Mouse (Mus musculus): ENCODE results near the gene Brsk1. TPM values are rescaled to one million over a fixed set of nuclear protein-coding genes. Genes with fewer than 3 reads are reported as not detected.
A peak's percentile ranks its signal among the peaks of the same experiment; 100 is the strongest.

The Brsk1 gene
- total RNA-seq (2021): 100 to 1,000 TPM; 330 to 348 TPM

DNA sequence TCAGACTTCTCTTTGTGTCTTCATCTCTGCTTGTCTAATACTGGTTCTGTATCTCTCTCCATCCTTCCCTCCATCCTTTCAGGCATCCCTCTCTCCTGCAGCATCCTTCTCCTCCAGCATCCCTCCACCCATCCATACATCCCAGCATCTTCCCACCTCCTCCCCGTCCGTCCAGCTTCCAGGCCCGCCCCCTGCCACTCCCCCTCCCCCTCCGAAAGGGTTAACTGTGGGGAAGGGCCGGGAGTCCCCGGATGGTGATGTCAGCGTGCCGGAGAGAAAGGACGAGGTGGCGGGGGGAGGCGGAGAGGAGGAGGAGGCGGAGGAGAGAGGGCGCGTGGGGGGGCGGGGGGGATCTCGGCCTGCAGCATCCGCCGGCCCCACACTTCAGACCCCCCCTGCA lies at the start of gene Brsk1:
Gene Brsk1, plus strand, starts transcription at position 218 of the 400 bp plus-strand sequence.
- DNase-seq (ENCODE audit: extremely low spot score in 1 of 2, low spot score in 1 of 2): peak; percentile 72 to 85

DNA sequence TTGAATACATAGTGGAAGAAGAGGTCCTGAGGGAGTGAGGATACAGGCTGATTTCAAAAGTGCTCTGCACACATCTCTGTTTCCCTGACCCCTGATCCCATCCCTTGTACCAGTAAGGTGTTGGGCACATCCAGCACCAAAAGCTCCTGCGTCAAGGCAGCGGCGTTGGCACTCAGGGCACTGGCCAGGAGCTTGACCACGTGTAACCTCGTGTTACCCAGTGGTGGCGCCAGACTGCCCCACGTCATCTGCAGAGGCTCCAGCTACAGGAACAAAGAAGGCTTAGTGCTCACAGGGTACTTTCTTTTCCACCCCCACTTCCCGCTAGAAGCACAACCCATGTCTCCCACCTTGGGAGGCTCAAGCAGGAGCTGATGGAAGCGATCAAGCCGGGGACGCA lies 49.2 kb upstream of the Brsk1 start:
- no peak for DNase-seq (ENCODE audit: extremely low spot score in 1 of 2, low spot score in 1 of 2)

DNA sequence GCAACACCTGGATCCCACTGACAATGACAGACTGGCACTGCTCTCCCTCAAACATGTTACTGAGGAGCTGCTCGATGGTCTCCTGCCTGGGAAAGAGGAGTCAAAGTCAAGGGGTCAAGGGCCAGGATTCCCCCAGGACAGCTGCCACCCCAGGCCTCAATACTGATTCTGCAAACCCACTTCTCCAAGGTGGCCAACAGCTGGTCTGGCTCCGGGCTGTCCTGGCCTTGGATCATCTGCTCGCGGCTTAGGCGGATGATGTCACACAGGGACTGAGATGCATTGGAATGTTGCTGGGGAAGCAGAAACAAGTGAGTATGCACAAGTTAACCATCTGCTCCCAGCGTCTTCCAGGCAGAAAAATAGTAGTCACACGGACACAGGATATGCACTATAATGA lies 48.4 kb upstream of the Brsk1 start:
- DNase-seq (ENCODE audit: extremely low spot score in 1 of 2, low spot score in 1 of 2): no peak

DNA sequence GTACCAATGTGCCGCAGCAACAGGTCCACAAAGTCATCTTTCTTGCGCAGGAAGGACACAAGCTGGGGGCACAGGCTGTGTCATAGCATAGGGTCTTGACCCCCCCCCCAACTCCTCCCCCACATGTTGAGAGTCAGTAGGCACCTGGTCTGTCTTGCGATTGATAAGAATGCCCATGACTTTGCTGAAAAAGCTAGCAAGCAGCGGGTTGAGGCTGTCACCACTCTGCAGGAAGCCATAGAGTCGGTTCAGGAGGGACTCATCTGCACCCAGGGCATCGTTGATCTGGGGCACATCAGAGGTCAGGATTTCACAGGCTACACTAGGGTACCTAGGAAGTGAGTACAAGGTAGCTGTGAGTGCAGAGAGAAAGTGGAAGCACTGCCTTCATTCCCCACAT lies 47.2 kb upstream of the Brsk1 start:
- DNase-seq (ENCODE audit: extremely low spot score in 1 of 2, low spot score in 1 of 2): no peak

DNA sequence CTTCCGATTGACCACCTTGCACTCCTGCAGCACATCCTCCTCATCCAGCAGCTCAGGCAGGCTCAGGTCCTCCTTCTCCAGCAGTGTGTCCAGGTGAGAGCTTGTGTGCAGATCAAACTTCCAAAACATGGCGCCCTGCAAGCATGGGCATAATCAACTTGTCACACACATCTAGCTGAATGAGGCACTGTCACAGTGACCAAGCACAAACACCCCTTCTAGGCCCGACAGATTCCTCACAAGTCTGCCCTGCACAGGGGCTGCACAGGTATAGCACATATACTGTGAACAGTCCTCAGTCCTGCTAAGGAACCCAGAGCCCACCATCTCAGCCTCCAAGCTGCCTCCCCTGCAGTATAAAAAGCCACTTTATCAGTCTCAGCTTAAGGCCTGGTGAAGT lies 43.6 kb upstream of the Brsk1 start:
- DNase-seq (ENCODE audit: extremely low spot score in 1 of 2, low spot score in 1 of 2): no peak

DNA sequence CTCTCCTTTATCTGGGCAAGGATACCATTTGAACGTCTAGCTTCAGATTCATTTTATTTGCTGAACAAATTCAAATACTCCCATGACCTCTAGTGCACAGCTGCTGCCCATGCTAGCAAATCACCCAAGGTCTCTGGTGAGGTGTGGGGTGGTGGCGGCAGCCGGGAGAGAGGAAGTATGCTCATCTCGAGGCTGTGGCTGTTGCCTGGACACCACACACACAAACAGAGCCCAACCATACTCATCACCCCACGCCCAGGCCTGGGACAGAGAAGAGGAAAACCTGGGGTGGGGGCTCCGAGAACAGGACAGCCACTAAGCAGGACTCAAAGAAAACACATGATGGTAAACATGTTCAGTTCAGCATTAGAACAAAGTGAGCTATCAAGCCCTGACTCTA lies 43.1 kb upstream of the Brsk1 start:
- no peak for DNase-seq (ENCODE audit: extremely low spot score in 1 of 2, low spot score in 1 of 2)

DNA sequence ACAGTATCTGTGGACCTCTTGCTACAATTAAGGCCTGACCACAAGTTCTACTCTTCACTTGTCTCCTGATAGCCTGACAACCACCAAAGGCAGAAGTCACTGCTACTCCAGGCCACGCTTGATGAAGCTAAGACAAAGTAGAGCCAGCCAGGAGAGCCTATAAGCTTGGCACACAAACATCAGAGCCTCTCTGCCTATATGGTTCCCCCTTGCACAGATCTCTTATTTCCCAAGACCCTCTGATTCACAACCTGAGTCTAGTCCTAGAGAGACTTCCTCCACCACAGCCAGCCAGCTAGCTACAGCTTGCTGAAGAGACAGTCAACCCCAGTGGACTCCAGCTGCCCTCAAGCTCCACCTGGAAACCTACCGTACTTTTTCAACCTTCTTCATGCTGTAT lies 42.4 kb upstream of the Brsk1 start:
- no peak for DNase-seq (ENCODE audit: extremely low spot score in 1 of 2, low spot score in 1 of 2)

DNA sequence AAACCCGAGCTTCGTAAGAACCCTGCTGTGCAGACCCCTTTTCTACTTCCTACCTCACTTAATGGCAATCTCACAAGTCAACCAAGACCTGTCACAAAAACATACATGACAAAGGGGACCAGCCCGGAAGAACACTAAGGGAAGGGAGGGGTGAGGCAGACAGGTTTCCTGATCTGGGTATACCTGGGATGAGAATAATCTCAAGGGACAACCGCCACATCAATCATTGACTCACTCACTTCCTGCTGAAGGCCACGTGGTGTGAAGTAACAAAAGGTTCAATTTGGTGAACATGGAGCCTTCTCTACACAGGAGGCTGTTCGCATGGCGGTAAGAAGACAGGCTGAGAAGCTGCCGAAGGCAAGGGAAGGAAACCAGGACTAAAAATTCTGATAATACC lies 38.8 kb upstream of the Brsk1 start:
- DNase-seq (ENCODE audit: extremely low spot score in 1 of 2, low spot score in 1 of 2): no peak

DNA sequence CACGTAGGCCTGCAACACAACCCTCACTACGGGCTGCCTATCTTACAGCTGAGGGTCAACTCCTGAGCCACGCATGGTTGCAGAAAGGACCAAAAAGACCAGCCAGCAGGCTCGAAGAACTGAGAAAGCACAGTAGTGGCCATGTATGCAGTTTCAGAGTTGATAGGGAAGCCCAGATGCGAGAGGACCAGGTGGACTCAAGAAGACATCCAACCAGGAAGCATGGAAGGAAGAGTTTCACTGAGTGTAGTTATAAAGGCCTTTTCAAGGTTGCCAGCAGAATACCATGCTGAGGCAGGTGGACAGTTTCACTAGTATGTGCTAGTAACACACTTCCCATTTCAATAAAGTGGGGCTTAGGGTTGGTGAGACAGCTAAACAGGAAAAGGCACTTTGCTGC lies 37.7 kb upstream of the Brsk1 start:
- no peak for DNase-seq (ENCODE audit: extremely low spot score in 1 of 2, low spot score in 1 of 2)

DNA sequence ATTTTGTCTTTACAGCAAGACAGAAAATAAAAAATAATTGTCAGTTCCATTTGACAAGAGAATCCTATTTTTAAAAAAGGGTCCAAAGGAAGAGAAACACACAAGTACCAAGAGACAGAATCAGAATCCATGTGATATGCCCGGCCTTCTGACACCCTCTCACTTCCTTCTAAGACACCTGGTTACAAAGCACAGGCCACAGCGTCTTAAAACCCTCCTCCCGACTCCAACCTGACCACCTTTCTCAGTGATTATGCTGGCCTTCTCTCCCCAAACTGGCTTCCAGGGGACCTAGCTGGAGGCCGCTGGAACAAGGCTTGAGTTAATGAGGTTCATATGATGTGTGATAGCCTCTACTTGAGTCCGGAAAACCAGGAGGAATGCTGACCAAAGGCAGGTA lies 37.1 kb upstream of the Brsk1 start:
- no peak for DNase-seq (ENCODE audit: extremely low spot score in 1 of 2, low spot score in 1 of 2)

DNA sequence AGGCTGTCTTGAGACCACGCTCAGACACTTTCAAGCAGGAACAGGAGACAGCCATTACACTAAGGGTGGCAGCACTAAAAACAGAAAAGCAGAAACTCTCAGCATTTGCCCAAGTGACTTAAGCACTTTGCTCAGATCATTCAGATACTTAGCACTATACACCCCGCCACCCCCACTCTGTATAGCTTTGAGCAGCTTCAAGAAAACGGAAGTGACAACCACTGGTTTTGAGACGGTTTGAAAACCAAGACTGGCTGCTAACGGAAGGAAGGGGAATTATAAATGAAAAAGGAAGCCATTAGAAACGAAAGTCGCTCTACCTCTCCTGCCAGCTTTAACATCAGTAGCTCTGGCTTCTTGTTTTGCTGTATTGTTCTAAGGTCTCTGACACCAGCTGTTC lies 36.6 kb upstream of the Brsk1 start:
- DNase-seq (ENCODE audit: extremely low spot score in 1 of 2, low spot score in 1 of 2): no peak

DNA sequence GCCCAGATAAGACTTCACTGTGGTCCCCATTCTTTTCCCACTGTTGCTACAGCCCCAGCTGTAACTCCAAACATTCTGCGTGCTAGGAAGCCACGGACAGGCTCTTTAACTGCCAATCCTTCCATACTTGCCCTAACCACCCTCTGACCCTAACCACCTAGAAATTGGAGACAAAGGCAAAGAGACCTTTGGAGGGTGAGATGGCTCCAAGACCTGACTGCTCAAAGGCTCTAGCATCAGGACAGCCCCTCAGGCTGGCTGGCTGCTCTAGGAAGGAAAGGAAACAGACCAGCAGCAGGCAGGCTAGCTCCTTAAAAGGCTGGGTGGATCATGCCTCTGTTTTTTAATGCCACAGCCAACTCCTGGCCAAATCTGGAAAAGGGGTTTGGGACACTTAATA lies 36.2 kb upstream of the Brsk1 start:
- DNase-seq (ENCODE audit: extremely low spot score in 1 of 2, low spot score in 1 of 2): no peak

DNA sequence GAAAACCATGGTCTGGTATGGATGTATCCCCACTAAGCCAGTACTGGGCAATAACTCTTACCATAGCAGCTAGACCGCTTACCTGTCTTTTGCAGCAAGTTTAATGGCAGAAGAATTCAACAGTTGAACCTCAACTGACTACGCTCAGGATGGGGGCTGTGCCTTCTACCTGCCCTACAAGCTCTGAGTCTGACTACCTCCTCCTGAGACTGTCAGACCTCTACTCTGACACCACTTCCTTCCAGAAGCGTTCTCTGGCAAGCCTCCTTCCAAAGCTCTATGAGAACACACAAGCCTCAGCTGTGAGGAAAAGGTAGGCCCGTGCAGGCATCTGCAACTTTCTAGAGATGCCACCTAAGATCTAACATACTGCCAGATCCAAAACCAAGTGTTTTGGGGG lies 35.0 kb upstream of the Brsk1 start:
- no peak for DNase-seq (ENCODE audit: extremely low spot score in 1 of 2, low spot score in 1 of 2)

DNA sequence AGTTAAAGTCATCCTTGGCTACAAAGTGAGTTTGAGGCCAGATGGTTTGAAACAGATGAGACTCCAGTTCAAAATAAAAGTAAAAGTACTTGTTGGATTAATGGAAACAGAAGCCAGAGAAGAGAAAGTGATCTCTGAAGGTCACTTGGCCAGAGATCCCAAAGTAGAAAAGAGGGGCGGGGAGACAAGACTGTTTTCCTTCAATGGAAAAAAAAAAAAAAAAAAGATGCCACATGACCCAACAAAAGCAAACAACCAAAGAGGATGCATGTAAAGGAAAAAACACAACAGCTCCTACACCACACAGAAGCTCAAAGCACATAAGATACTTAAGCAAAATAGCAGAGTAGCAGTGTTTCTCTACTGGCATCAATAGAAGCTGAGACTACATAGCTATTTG lies 34.5 kb upstream of the Brsk1 start:
- DNase-seq (ENCODE audit: extremely low spot score in 1 of 2, low spot score in 1 of 2): no peak

DNA sequence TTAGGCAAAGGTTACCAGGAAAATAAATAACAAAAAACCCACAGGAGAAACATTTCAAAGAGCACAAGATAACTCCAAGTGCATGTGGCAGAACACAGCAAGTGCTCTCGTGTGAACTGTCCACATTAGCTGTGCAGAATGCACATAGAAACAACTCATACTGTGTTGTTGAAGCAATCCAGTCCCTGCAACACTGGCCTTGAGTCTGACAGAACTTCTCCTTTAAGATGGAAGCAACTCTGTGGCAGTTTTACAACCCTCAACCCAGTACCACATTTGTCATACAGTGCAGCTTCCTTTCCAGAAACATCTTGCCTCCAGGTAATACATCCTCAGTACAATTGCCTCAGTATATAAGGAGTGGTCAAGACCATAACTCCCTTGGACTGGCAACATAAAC lies 33.6 kb upstream of the Brsk1 start:
- DNase-seq (ENCODE audit: extremely low spot score in 1 of 2, low spot score in 1 of 2): no peak

DNA sequence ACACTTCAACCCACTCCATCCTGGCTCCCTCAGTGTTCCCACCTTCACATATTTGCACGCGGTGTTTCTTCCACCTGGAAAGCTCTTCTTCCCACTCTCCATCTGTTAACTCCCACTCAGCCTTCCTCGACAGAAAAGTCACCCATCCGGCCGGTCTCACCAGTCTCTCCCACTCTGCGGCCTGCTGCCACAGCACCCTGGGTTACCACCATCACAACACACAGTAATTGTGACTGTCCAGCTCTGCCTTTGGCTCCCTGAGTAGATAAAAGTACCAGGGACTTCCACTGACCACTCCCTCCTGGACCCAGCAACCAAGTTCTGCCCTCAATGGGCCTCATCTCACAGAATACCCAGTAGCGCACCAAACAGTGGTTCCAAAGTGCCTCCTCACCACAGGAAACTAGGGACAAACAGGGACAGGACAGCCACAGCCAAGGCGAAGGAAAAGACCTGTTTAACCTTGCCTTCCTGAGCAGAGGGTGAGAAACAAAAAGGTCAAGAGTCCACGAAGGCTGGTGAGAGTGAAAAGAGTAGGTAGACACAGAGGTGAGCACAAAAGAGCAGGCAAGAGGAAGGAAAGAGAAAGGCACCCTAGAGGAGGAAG lies 32.8 kb upstream of the Brsk1 start:
- no peak for DNase-seq (ENCODE audit: extremely low spot score in 1 of 2, low spot score in 1 of 2)

DNA sequence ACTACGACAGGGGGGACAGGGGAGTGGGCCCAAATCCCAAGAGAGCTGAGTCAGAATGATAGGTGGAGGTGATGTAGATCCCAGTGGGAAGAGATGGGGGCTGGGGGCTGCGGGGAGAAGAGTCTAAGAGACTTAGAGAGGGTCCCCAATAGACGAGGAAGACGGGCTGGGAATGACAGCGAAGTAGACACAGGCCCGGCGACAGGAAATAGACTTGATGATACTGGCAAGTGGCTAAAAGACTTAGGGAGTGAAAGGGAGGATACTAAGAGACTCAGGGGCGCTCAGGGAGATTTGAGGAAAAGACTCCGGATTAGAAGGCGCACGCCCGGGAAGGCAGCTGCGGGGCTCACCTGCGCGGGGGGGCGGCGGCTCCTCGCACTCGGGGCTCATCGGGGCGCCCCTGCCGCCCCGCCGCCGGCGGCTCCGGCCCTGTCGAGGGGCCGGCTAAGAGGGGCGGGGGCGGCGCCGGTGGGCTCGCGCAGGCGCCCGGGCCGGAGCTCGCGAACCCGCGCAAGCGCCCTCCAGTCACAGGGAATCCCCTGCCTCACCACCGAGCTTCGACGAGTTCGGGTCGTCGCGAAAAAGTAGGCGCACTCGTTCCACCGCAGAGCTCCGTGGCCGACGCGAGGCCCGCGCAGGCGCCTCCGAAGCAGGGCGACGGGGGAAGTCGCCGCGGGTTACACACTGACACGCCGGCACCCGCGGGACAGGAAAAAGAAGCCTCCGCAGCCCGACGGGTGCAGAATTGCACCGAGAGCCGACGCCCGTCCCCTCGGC lies 32.1 kb upstream of the Brsk1 start:
- DNase-seq (ENCODE audit: extremely low spot score in 1 of 2, low spot score in 1 of 2): no peak

DNA sequence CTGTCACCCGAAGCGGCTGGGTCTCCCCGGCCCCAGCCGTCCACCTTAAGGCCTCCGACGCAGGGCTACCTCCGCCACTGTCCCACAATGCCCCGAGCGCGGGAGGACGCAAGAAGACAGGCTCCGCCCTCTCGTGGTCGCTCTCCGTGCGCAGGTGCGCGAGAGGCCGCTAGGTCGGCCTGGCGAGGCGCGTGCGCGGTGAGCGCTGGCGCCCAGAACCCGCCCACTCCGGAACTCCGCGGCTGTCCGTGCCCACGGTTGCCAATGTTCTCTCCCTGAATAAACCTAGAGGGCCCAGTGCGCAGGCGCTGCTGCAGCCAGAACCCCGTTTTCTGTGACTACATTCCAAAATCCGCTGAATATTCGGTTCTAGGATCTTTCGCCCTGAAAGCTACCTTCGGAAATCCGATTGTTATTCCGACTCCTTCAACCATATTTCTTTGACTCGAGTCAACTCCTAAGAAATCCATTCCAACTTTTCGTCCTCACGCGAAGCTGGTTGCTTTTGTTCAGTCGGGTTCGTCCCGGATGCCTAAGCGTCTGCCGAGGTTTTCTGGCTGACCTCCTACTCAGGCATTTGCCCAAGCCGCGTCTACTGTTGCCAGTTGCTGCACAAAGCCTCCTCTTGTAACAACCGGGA lies 31.4 kb upstream of the Brsk1 start, which contains the start of gene Ppp6r1:
Gene Ppp6r1, minus strand, starts transcription at position 108 of the 640 bp plus-strand sequence.
- DNase-seq (ENCODE audit: extremely low spot score in 1 of 2, low spot score in 1 of 2): peak; percentile 88 to 92

DNA sequence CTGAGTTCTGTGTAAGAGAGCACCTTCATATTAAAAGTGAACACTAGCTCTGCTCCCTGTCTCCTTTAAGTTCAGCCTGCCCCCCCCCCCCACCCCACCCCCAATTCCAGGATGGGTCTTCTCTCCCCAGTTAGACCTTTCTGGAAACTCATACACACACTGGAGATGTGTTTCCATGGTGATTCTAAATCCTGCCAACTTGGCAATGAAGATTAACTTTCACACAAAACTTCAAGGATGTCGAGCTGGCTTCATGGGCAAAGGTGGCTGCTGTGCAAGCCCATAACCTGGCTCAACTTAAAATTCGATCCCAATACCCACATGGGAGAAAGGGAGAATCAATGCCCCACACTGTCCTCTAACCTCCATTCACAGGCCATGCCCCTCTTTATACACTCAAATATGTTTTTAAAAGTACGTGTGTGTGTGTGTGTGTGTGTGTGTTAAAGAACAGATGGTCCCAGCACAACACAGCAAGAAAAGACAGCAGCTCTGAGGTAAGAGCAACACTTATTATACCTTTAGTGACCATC lies 30.4 kb upstream of the Brsk1 start:
- no peak for DNase-seq (ENCODE audit: extremely low spot score in 1 of 2, low spot score in 1 of 2)

DNA sequence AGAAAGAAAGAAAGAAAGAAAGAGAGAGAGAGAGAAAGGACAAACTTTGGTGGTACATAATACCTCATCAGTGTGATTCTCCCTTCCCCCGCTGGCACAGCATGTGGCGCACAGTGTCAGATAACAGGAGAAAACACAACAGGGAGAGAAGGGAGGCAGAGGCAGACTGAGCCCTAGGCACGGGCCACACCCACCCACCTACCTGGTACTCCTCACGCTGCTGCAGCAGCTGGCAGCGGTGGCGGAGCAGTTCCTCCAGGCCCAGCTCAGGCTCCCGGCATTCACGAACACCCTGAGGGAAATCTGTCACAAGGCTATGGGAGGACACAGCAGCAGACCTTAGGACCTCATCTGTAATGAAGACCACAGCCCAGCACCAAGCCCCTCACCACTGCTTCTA lies 27.2 kb upstream of the Brsk1 start:
- no peak for DNase-seq (ENCODE audit: extremely low spot score in 1 of 2, low spot score in 1 of 2)

DNA sequence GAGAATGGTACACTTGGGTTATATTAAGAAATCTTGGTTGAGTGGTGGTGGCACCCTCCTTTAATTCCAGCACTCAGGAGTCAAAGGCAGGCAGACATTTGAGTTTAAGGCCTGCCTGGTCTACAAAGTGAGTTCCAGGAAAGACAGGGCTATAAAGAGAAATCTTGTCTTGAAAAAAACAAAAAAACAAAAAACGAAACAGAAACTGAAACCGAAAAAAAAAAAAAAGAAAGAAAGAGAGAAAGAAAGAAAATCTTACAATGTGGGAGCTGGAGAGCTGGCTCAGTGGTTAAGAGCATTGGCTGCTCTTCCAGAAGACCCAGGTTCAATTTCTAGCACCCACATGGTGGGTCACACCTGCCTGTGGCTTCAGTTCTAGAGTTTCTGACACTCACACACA lies 26.7 kb upstream of the Brsk1 start:
- DNase-seq (ENCODE audit: extremely low spot score in 1 of 2, low spot score in 1 of 2): no peak

DNA sequence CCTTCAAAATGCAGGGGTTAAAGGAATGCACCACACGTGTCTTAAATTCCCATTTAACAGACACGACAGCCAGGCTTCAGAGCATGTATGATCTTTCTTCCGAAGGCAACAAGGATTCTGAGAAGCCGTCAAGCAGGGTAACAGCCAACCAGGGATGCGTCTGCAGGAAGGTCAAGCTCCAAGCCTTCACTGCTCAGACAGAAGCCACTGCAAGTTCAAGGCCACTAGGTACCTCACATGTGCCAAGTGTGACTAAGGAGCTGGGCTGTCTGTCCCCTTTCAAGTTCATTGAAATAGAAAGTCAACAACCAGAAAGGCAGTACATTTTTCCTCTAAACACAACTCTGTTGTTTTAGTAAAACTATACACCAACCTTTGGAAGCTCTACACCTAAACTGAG lies 23.5 kb upstream of the Brsk1 start:
- DNase-seq (ENCODE audit: extremely low spot score in 1 of 2, low spot score in 1 of 2): no peak

Measured in layer of hippocampus, postnatal 25 days (tissue).